Mouse (Mus musculus): ENCODE data around the gene Fscn3.

Fscn3 gene

GRCm38 (mm10) chr6:28428290-28428689, 701 bp downstream of the Fscn3 start, which contains the start of gene Gcc1:
TSS of gene Gcc1 (minus strand) at chr6:28428390.
- WGBS, result 75% methylated on average over 3 of the region's 3 CpGs

- 87% methylated on average over 11 of the region's 11 CpGs for WGBS
These were observed 2.3 kb downstream of the Fscn3 start for GRCm38 (mm10) chr6:28429870-28430269.

GRCm38 (mm10) chr6:28430795-28431537, 3.4 kb downstream of the Fscn3 start:
- 80% methylated on average over 10 of the region's 10 CpGs for WGBS

GRCm38 (mm10) chr6:28431538-28431855, 3.9 kb downstream of the Fscn3 start:
- WGBS, result 87% methylated on average over 6 of the region's 6 CpGs

GRCm38 (mm10) chr6:28447937-28448336, 20.3 kb downstream of the Fscn3 start:
- 41% methylated on average over 7 of the region's 7 CpGs for WGBS

GRCm38 (mm10) chr6:28449253-28449652, 21.7 kb downstream of the Fscn3 start, which contains the start of gene Pax4:
TSS of gene Pax4 (minus strand) at chr6:28449353.
- WGBS, result 84% methylated on average over 2 of the region's 2 CpGs

GRCm38 (mm10) chr6:28450481-28450880, 22.9 kb downstream of the Fscn3 start:
- 27% methylated on average over 5 of the region's 5 CpGs for WGBS

- 7% methylated on average over 12 of the region's 12 CpGs for WGBS
These were observed 23.4 kb downstream of the Fscn3 start for GRCm38 (mm10) chr6:28450977-28451376.

GRCm38 (mm10) chr6:28460534-28460933, 32.9 kb downstream of the Fscn3 start:
- WGBS, result 16% methylated on average over 5 of the region's 5 CpGs

GRCm38 (mm10) chr6:28464630-28465029, 37.0 kb downstream of the Fscn3 start:
- WGBS, result 75% methylated on average over 6 of the region's 6 CpGs

- 78% methylated on average over 4 of the region's 4 CpGs for WGBS
These were observed 42.5 kb downstream of the Fscn3 start for GRCm38 (mm10) chr6:28470017-28470602.

GRCm38 (mm10) chr6:28470621-28471020, 43.0 kb downstream of the Fscn3 start:
- 82% methylated on average over 5 of the region's 5 CpGs for WGBS

GRCm38 (mm10) chr6:28471284-28472035, 43.9 kb downstream of the Fscn3 start:
- 91% methylated on average over 9 of the region's 9 CpGs for WGBS

GRCm38 (mm10) chr6:28474211-28474610, 46.6 kb downstream of the Fscn3 start:
- 87% methylated on average over 4 of the region's 4 CpGs for WGBS

- WGBS, result 81% methylated on average over 5 of the region's 5 CpGs
These were observed 47.2 kb downstream of the Fscn3 start, which contains the start of gene Snd1 for GRCm38 (mm10) chr6:28474839-28475238. TSS of gene Snd1 (plus strand) at chr6:28475139.

- WGBS, result under 1% methylated on average over 68 of the region's 68 CpGs
These were observed 52.5 kb downstream of the Fscn3 start for GRCm38 (mm10) chr6:28479865-28480751.

- WGBS, result 6% methylated on average over 21 of the region's 21 CpGs
These were observed 53.3 kb downstream of the Fscn3 start for GRCm38 (mm10) chr6:28480752-28481492.

- 76% methylated on average over 4 of the region's 4 CpGs for WGBS
These were observed 55.2 kb downstream of the Fscn3 start for GRCm38 (mm10) chr6:28482711-28483315.

GRCm38 (mm10) chr6:28486008-28486407, 58.4 kb downstream of the Fscn3 start:
- 78% methylated on average over 2 of the region's 2 CpGs for whole genome bisulfite sequencing

- WGBS, result 40% methylated on average over 2 of the region's 2 CpGs
These were observed 58.9 kb downstream of the Fscn3 start for GRCm38 (mm10) chr6:28486471-28486870.
